Mouse (Mus musculus): ENCODE measurements around the gene Dffa. TPM values are rescaled to one million over a fixed set of nuclear protein-coding genes. Genes with fewer than 3 reads are reported as not detected.

Gene Dffa
- polyA plus RNA-seq, 1 experiment from 2014 or later: 24.6 TPM

DNA sequence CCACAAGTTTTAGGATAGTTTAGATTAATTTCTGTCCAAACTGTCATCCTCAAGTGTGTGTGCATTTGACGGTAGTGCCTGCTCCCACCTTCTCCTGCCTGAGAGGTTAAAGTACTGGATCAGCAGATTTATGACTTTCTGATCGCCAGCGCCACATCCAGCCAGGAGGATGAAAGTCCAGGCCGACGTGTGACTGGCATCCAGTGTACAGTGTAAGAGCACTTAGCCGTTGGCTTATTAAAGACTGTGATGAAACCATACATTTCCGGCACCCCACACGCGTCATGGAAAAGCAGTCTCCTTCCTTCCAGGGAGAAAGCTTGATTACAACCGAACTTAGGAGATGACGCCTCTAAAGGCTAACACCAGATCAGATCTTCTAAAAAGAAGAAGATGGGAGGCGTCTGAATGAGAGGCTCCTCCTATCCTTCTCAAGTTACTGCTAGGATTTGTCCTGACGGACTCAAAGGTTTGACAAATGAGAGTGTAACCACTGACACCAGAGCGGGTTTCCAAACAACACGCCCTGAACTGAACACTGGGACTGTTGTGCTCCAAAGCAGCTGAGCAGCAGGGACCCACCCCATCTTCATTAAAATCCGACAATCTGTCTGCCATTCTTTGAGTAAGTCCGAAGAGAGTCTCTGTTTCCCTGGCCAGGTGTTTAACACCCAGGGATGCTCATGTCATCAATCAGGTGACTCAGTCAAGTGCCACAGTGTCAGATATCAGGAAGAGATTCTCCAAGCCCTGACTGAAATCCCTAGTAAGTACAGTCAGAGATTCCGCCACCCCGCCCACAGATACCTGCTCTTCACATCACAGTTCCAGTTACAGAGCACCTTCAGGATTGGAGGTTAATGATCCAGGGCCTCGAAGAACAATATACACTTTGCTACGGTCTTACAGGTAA lies 41.3 kb upstream of the Dffa start:
- no peak overlapping the region for H3K9ac ChIP-seq (ENCODE audit: low read depth, low read length)
- 54% methylated on average over 21 of the region's 21 CpGs for WGBS
- no peak overlapping the region for H3K4me2 ChIP-seq (ENCODE audit: low read length)
- H3K4me3 ChIP-seq (ENCODE audit: low read length): no peak overlapping the region
- no peaks in the 10 kb centered on the region for H3K36me3 ChIP-seq (ENCODE audit: control insufficient read depth, insufficient read depth, low read length)
- no peaks in the 10 kb centered on the region; the same call in 1 of the 2 replicates for H3K27me3 ChIP-seq (replicated peaks; ENCODE audit: control insufficient read depth, insufficient read depth, low read length)
- no peak for ATAC-seq
- no peaks in the 10 kb centered on the region for H3K9me3 ChIP-seq (ENCODE audit: control insufficient read depth, low read length)
- H3K4me1 ChIP-seq (ENCODE audit: control insufficient read depth, insufficient read depth, low read depth, low read length): peaks cover 17% of the 10 kb centered on the region
- H3K27ac ChIP-seq (ENCODE audit: low read depth, low read length): no peak overlapping the region

DNA sequence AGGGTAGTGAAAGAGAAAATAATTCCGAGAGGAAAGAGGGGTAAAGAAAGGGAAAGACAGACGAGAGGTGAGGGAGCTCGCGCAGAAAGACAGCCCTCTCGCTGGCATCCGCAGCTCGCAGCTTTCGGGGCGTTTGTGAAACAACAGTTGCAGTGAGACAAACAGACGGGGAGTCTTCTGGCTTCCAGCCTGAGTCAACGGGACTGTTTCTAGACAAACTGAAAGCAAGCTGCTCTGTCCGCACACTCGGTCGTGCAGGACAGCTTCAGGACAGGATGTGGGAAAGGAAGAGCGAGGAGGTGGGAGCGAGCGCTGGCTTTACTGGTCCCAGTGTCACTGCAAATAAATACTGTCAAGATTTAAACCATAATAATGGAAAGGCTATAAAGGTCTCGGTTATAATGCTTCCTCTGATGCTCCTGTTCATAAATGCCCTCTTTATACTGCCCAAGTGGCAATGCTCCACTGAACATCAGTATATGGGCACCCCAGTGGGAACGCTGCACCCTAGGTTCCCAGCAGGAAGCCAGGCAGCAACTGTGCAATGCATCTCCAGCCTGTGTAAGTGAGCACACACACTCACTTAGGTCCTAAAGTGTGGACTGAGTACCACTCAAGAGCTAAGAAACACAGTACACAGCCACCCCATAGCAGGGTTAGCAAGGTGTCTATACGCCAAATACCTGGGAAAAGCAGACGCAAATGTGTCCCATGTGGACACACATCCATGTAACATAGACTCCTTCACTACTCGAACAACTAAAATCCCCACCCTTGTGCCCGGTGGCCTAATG lies 39.7 kb upstream of the Dffa start:
- H3K4me1 ChIP-seq (ENCODE audit: control insufficient read depth, insufficient read depth, low read depth, low read length): peaks cover 14% of the 10 kb centered on the region
- H3K36me3 ChIP-seq (ENCODE audit: control insufficient read depth, insufficient read depth, low read length): no peaks in the 10 kb centered on the region
- H3K9ac ChIP-seq (ENCODE audit: low read depth, low read length): no peak overlapping the region
- H3K4me3 ChIP-seq (ENCODE audit: low read length): no peak overlapping the region
- H3K27me3 ChIP-seq (replicated peaks; ENCODE audit: control insufficient read depth, insufficient read depth, low read length): no peaks in the 10 kb centered on the region
- no peak overlapping the region for H3K4me2 ChIP-seq (ENCODE audit: low read length)
- no peak for ATAC-seq
- H3K9me3 ChIP-seq (ENCODE audit: control insufficient read depth, low read length): no peaks in the 10 kb centered on the region
- 79% methylated on average over 23 of the region's 23 CpGs for WGBS
- no peak overlapping the region for H3K27ac ChIP-seq (ENCODE audit: low read depth, low read length)

DNA sequence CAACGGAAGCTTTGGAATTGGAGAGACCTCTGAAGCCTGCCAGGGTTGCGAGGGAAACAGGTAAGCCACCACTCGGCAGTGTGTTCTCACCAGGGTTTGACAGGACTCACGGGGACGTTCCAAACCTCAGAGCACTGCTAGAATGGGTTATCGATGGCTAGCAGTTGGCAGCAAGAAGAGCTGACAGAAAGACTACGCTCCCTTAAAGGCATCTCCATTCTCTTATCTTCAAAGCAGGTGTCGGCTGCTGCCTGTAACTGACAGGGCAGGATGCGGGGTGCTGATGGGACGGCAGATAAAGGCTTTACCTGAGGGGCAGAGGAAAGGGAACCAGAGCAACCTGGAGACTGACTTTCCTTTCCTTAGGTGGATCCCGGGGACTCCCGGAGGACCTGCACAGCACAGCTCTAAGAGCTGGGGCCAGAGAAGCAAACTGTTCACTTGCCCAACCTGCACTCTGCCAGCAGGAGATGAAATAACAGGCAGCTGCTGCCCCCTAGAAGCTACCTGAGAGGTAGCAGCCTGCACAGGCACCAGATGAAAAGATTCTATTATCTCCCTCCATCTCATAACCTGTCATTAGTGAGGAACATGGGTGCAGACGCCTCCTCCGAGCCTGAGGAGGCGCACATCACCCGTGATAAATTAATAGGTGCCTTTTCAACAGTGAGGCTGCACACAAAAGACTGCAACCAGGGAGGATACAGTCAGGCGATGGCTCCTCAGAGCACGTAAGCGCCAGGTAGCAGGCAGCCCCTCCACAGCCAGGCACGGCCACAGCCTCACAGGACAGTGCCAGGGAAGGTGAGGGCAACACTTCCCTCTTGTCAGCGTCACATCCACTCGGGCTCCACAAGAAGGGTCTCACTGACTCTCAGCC lies 37.0 kb upstream of the Dffa start:
- H3K4me2 ChIP-seq (ENCODE audit: low read length): no peak overlapping the region
- peaks cover 4% of the 10 kb centered on the region for H3K4me1 ChIP-seq (ENCODE audit: control insufficient read depth, insufficient read depth, low read depth, low read length)
- 76% methylated on average over 22 of the region's 22 CpGs for WGBS

DNA sequence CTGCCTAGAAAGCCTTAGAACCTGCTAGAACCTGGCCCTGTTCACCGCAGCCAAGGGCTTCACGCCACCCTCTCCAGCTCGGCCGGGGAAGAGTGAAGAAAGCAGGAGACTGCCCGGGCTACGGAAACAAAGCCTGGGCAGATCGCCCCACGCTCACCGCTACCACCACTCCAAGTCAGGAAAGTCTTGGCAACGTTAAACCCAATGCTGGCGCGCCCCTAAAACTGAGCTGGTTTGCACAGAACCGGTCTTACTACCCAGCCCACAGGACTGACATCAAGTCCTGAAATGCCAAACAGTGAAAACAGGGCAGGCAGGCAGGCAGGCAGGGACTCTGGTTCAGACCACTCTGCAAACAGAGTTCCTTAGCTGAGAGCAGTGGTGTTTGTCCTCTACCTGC lies 28.9 kb upstream of the Dffa start:
- H3K36me3 ChIP-seq (ENCODE audit: control insufficient read depth, insufficient read depth, low read length): peaks cover 5% of the 10 kb centered on the region; the same call in 1 of the 2 replicates
- WGBS: 97% methylated on average over 13 of the region's 13 CpGs
- no peaks in the 10 kb centered on the region for H3K9me3 ChIP-seq (ENCODE audit: control insufficient read depth, low read length)
- H3K4me3 ChIP-seq (ENCODE audit: low read length): no peak overlapping the region
- H3K4me1 ChIP-seq (ENCODE audit: control insufficient read depth, insufficient read depth, low read depth, low read length): peaks cover 4% of the 10 kb centered on the region
- H3K27ac ChIP-seq (ENCODE audit: low read depth, low read length): peak overlapping the region; percentile 29; the same call in 1 of the 2 replicates
- H3K27me3 ChIP-seq (replicated peaks; ENCODE audit: control insufficient read depth, insufficient read depth, low read length): no peaks in the 10 kb centered on the region
- no peak overlapping the region for H3K4me2 ChIP-seq (ENCODE audit: low read length)
- no peak for ATAC-seq
- no peak overlapping the region for H3K9ac ChIP-seq (ENCODE audit: low read depth, low read length)

More for the DNA sequence above, 37.0 kb upstream of the Dffa start:
- Histone ChIP-seq H3K27me3 (replicated peaks; ENCODE audit: control insufficient read depth, insufficient read depth, low read length) (no peaks in the 10 kb centered on the region), H3K9me3 (ENCODE audit: control insufficient read depth, low read length) (no peaks in the 10 kb centered on the region), H3K9ac (ENCODE audit: low read depth, low read length) (no peak overlapping the region), H3K36me3 (ENCODE audit: control insufficient read depth, insufficient read depth, low read length) (peaks cover under 1% of the 10 kb centered on the region; the same call in 1 of the 2 replicates), H3K27ac (ENCODE audit: low read depth, low read length) (no peak overlapping the region), H3K4me3 (ENCODE audit: low read length) (no peak overlapping the region)
- ATAC-seq: peak; percentile 77

DNA sequence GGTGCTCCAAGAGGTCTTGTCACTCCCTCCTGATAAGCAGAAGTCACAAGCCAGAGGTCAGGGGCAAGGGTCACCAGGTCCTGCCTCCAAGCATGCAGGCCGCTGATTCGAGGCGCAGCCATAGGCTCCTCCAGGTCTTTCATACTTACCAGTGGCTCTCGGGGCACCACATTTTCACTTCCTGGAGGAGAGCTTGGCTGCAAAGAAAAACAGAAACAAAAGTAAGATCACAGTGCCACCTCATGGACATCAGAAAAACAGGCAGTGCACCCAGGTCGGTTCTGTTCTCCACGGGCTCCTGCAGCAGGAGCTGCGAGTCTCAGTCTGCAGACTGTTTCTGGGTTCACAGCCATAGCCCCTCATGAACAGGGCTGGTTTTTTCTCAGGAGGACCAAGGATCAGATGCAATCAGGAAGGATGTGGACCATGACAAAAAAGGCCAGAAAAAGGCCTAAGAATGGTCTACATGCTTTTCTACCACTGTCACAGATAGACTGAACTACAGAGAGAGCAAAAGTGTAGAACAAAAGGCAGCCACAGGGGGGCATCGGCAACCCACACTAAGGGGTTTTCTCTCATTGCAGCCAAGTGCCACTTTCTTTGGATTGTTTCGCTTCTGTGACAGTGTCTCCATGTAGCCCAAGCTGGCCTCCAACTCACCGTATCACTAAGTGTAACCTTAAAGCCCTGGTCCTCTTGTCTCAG lies 27.9 kb upstream of the Dffa start:
- H3K36me3 ChIP-seq (ENCODE audit: control insufficient read depth, insufficient read depth, low read length): peaks cover 5% of the 10 kb centered on the region; the same call in 1 of the 2 replicates
- H3K27ac ChIP-seq (ENCODE audit: low read depth, low read length): no peak overlapping the region

DNA sequence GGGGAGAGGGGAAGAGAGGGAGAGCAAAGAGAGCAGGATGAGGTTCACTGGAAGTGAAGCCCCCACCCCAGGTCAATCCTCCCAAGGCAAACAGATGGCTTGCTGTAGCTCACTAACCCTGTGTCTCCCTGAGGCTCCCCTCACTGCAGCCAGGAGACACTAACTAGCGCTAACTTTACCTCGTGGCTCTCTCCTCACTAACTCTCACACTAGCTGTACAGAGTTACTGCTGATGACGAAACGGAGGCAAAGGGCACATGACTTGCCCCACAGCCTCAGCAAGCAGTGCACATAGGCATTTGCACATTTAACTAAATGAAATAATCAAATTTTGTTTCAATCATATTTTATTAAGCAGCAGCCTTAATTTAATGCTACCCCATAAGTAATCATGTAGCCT lies 25.7 kb upstream of the Dffa start:
- H3K9ac ChIP-seq (ENCODE audit: low read depth, low read length): no peak overlapping the region
- 68% methylated on average over 4 of the region's 4 CpGs for WGBS
- H3K4me2 ChIP-seq (ENCODE audit: low read length): no peak overlapping the region
- no peak overlapping the region for H3K27ac ChIP-seq (ENCODE audit: low read depth, low read length)
- no peak overlapping the region for H3K4me3 ChIP-seq (ENCODE audit: low read length)
- H3K36me3 ChIP-seq (ENCODE audit: control insufficient read depth, insufficient read depth, low read length): 0 out of 2 replicates have a peak, but pooled peaks cover 3% of the 10 kb centered on the region
- H3K4me1 ChIP-seq (ENCODE audit: control insufficient read depth, insufficient read depth, low read depth, low read length): peaks cover 11% of the 10 kb centered on the region
- no peaks in the 10 kb centered on the region for H3K27me3 ChIP-seq (replicated peaks; ENCODE audit: control insufficient read depth, insufficient read depth, low read length)
- H3K9me3 ChIP-seq (ENCODE audit: control insufficient read depth, low read length): no peaks in the 10 kb centered on the region
- no peak for ATAC-seq

More for the DNA sequence above, 27.9 kb upstream of the Dffa start:
- Histone ChIP-seq H3K4me1 (ENCODE audit: control insufficient read depth, insufficient read depth, low read depth, low read length) (peaks cover 4% of the 10 kb centered on the region), H3K9ac (ENCODE audit: low read depth, low read length) (no peak overlapping the region; the same call in 1 of the 2 replicates), H3K4me2 (ENCODE audit: low read length) (no peak overlapping the region), H3K27me3 (replicated peaks; ENCODE audit: control insufficient read depth, insufficient read depth, low read length) (no peaks in the 10 kb centered on the region), H3K9me3 (ENCODE audit: control insufficient read depth, low read length) (no peaks in the 10 kb centered on the region), H3K4me3 (ENCODE audit: low read length) (no peak overlapping the region)
- ATAC-seq: peak; percentile 80
- WGBS: 21% methylated on average over 10 of the region's 10 CpGs

DNA sequence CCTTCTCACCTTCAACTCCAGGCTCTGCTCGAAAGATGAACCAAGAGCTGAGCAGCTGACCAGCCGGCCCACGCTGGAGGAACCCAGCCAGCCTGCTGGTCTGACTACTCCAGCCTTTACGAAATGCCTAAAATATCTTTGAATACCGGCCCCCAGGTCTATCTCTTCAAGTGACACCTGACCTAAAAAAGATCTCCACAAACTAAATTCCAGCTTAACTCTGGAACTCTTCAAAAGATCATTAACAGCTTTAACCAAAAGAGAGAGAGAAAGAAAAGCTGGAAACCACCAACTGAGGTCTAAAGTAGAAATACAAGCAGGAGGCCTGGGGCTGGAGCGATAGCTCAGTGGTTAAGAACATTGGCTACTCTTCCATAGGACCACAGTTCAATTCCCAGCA lies 24.3 kb upstream of the Dffa start:
- peaks cover 11% of the 10 kb centered on the region for H3K4me1 ChIP-seq (ENCODE audit: control insufficient read depth, insufficient read depth, low read depth, low read length)
- no peak for ATAC-seq
- no peak overlapping the region for H3K27ac ChIP-seq (ENCODE audit: low read depth, low read length)
- 90% methylated on average over 6 of the region's 6 CpGs for WGBS
- H3K27me3 ChIP-seq (replicated peaks; ENCODE audit: control insufficient read depth, insufficient read depth, low read length): no peaks in the 10 kb centered on the region
- no peak overlapping the region for H3K4me3 ChIP-seq (ENCODE audit: low read length)
- 0 out of 2 replicates have a peak, but pooled peaks cover 3% of the 10 kb centered on the region for H3K36me3 ChIP-seq (ENCODE audit: control insufficient read depth, insufficient read depth, low read length)
- no peaks in the 10 kb centered on the region for H3K9me3 ChIP-seq (ENCODE audit: control insufficient read depth, low read length)
- H3K4me2 ChIP-seq (ENCODE audit: low read length): no peak overlapping the region
- H3K9ac ChIP-seq (ENCODE audit: low read depth, low read length): no peak overlapping the region

DNA sequence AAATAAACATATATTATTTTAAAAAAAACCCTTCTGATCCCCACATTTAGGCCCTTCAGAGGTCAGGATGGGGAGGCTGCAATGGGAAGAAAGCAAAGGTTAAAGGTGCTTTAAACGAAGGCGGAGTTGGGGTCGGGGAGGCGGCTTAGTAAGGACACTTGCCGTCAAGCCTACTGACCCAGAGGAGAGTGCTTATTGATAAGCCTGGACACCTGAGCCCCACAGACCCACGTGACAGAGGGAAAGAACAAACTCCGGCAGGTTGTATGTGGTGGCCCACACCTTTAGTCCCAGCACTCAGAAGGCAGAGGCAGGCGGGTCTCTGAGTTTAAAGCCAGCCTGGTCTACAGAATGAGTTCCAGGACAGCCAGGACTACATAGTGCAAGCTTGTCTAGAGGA lies 23.8 kb upstream of the Dffa start:
- 90% methylated on average over 8 of the region's 8 CpGs for WGBS
- Histone ChIP-seq H3K4me2 (ENCODE audit: low read length) (no peak overlapping the region), H3K9ac (ENCODE audit: low read depth, low read length) (no peak overlapping the region), H3K27ac (ENCODE audit: low read depth, low read length) (no peak overlapping the region), H3K36me3 (ENCODE audit: control insufficient read depth, insufficient read depth, low read length) (0 out of 2 replicates have a peak, but pooled peaks cover 3% of the 10 kb centered on the region), H3K4me1 (ENCODE audit: control insufficient read depth, insufficient read depth, low read depth, low read length) (peaks cover 11% of the 10 kb centered on the region), H3K9me3 (ENCODE audit: control insufficient read depth, low read length) (no peaks in the 10 kb centered on the region), H3K27me3 (replicated peaks; ENCODE audit: control insufficient read depth, insufficient read depth, low read length) (no peaks in the 10 kb centered on the region), H3K4me3 (ENCODE audit: low read length) (no peak overlapping the region)
- no peak for ATAC-seq

All from hindbrain, embryonic 16.5 days (tissue).